Mouse (Mus musculus) kidney, adult 8-10 months (tissue): Measurements from ENCODE around the gene Sez6l.
A peak's percentile ranks its signal among the peaks of the same experiment; 100 is the strongest.

ENCODE experiments used
- DNase-seq, 2 experiments: peaks; one replicate each; pipeline ENCODE4 v3.0.0; 2022

Sez6l gene

GRCm38 (mm10) chr5:112576993-112577670, at the start of gene Sez6l:
TSS of gene Sez6l (minus strand) at chr5:112577185.
- DNase-seq = no peak

DNA sequence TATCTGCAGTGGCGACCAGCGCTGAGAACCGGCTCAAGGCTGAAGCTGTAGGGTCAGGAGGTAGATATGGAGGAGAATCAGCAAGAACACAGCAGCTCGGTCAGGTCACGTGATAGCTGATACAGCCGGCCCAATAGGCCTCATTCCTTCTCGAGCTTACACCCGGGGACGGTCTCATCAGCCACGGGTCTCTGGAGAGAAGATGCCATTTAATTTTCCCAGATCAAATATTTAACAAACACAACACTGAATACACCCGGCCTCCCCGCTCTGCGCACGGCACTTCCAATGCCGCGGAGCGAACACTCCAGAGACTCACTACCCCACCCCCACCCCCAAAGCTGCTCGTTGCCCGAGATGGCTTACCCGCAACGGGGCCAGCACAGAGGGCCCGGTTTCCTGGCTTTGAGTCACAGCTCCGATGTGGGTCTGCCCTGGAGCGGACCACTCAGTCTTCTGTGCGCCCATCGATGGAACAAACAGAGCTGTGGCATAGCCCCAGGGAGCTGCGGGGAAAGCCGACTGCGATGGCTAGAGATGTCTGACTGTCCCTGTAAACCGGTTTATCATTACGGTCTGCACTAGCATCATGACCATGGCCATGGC, 48.7 kb upstream of the Sez6l start:
- DNase-seq = no peak

GRCm38 (mm10) chr5:112622946-112623345, 46.0 kb upstream of the Sez6l start:
- DNase-seq = no peak

- DNase-seq = no peak
These were observed 43.3 kb upstream of the Sez6l start for GRCm38 (mm10) chr5:112620256-112620655.

GRCm38 (mm10) chr5:112619344-112619743, 42.4 kb upstream of the Sez6l start:
- DNase-seq = no peak

DNA sequence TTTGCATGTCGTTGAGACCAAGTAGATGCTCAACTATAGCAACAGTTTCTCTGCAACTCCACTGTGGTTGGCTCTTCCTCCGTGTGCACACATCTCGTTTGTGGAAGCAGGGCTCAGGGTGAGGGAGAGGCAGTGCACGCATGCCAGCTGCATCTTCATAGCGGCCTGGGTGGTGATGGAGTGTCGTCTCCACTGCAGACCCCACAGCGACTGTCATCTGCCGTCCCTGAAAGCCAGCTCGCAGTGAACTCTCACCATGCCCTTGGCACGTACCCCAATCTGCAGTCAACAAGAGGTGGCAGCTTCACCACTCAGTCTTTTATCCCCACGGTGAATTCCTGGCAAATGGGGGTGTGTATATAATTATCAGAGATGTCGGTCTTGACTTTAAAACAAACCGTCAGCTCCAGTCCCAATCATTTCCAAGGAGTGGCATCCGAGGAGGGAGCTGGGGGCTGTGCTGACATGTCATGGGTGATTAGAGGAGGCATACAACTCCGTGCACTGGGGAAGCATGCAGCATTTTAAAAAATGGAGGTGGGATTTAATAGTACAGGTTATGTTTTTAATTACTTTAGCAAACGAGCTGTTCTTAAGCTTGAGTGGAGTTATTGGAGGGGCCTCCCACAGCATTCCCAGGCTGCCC, 40.7 kb upstream of the Sez6l start:
- DNase-seq = no peak

GRCm38 (mm10) chr5:112615946-112616617, 39.1 kb upstream of the Sez6l start:
- DNase-seq = no peak

DNA sequence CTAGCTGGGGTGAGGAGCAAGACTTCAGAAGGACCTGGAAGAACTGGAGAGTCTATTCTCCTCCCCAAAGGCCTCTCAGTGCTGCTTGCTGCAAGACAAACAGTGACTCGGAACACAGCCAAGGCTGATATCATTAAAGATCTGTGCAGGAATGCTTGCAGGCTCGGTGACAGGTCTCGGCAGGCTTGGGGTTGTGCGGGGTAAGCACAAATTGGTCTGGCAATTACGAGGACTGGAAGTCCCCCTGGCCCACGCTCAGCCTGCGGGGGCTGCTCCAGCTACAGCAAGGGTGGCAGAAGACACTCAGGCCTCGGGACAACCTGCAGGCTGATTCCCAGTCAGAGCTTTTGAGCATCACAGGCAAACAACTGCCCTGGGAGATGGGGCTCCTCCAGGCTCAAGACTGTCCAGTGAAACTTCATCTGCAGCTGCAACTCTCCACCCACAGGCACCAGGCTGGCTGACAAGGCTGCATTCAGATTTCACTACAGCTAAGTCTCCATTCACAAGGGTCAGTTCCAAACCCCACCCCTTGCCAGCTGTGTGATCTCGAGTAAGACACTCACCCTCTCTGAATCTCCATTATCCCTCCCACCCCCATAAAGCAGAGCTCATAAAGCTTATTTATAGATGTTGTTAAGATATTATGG, 31.0 kb upstream of the Sez6l start:
- no peak for DNase-seq

- DNase-seq = no peak
These were observed 30.1 kb upstream of the Sez6l start for GRCm38 (mm10) chr5:112607119-112607518.

DNA sequence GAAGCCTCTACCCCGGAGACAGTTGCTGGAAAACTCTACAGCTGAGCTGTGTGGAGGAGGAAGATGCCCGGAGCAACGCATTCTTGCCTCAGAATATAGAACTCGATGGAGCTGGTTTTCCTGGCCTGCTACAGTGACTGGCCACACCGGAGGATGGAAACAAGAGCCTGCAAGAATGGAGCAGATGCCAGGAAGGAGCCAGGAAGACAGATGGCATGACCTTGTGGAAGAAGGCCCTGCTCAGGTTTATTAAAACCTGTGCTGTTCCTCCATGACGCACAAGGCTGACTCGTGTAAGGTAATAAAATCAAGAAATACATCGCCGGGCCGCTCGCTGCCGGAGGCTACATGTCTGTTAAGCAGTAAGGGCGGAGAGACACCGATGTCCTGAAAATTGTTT, 28.4 kb upstream of the Sez6l start:
- no peak for DNase-seq

GRCm38 (mm10) chr5:112604251-112604650, 27.3 kb upstream of the Sez6l start:
- DNase-seq = no peak

DNA sequence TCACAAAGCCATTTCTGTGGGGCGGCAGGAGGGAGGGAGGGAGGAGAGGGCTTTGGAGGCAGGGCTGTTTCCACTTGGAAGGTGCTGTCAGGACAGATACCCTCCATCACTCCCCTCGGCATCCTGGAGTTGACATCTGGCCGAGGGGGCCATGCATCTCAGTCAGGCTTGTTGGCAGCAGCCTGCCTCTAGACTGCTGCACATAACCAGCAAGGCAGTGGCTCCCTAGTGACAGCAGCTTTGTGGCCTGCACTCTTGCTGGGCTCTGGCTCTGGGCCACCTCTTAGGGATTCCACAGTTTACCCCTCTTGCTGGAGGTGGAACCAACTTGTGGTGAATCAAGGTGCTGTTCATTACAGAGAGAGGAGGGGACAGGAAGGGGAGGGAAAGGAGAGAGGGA, 26.6 kb upstream of the Sez6l start:
- DNase-seq = no peak

DNA sequence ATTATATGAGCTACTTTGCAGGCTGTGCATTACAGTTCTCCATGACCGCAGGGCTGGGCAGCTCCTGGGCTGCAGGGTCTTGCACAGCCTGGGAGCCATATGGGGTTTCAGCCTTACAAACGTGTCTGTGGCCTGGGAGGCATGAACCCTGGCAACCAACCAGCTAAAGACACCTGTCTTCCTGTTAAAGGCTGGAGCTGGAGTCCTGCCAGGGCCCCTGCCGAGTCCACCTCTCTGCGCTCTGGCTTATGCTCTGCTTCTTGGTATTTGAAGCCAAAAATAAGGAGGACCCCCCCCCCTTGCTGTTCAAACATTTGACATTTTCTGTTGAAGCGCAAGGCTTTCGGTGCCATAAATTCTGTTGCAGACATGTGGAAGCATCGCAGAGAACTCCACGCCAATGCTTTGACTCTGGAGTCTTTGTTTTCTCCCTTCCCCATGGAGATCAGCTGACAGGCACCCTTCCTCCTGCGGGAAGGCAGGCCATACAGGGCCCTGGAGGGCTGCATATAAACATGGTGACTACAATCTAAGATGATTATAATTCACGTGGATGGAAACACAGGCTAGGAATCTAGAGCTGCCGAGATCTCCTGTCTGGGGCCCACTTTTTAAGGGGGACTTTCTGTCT, 23.4 kb upstream of the Sez6l start:
- DNase-seq = no peak

- DNase-seq = no peak
These were observed 22.7 kb upstream of the Sez6l start for GRCm38 (mm10) chr5:112599538-112600308.

GRCm38 (mm10) chr5:112597876-112598275, 20.9 kb upstream of the Sez6l start:
- peak; percentile 81 to 86 for DNase-seq

DNA sequence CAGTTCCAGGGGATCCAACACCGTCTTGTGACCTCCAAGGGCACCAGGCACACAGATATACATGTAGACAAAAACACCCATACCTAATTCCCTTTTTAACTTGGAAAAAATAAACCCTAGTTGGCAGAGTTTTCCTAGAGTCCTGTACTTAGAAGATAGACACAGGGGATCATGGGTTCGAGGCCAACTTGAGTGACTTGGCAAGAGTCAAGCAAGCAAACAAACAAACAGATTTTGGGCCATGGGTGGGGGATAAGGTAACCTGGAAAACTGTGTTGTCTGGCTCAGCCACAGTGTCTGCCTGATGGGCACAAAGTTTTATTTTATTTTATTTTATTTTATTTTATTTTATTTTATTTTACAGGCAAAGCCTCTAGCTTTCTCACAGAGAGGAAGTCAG, 20.3 kb upstream of the Sez6l start:
- no peak for DNase-seq

DNA sequence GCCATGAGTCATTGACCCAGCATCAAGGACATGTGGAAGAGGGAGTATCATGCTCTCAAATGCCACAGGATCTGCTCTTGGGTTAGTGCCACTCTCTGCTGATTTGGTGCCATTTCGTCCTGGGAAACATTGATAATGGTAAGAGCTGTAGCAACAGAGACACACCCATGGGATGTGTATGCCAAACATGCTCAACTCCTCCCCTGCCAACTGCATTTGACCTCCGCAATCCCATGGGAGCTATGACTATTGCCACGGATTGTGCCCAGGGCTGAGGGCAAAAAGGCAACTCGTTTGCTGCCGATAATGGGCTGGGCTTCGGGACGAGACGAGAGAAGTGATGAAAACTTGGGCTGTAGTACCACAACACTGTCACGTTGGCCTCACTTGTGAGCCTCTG, 19.7 kb upstream of the Sez6l start:
- DNase-seq = no peak

GRCm38 (mm10) chr5:112595701-112596632, 19.0 kb upstream of the Sez6l start:
- DNase-seq = no peak

DNA sequence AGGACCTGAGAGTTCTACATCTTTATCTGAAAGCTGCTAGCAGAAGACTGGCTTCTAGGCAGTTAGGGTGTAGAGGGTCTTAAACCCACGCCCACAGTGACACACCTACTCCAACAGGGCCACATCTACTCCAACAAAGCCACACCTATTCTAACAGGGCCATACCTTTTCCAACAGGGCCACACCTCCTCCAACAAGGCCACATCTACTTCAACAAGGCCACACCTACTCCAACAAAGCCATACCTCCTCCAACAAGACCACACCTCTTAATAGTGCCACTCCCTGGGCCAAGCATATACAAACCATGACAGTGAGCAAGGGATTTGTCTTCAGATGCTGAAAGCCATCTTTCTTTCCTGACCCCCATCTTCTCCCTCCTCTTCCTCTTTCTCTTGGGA, 14.7 kb upstream of the Sez6l start:
- no peak for DNase-seq

- no peak for DNase-seq
These were observed 9.1 kb upstream of the Sez6l start for GRCm38 (mm10) chr5:112586071-112586470.
